Mouse (Mus musculus) CH12F3 (cell line): ENCODE data around the gene Cyb5r4.
"Not testable (repeated sequence)": the region's sequence is repeated elsewhere in the genome, so short reads cannot be mapped to it uniquely, and the experiment has no call there.

ENCODE experiments used
- in situ Hi-C: fragments of 300-500 bp; cut with MboI; formaldehyde crosslinking; loops from 2 replicates; pipeline ENCODE4 v1.14.3; 2020; ENCODE audit warnings: low sequenced_read_pairs

Gene Cyb5r4

GRCm38 (mm10) chr9:87015938-87016294, 5.9 kb upstream of the Cyb5r4 start:
- in situ Hi-C loops: no loop called here

GRCm38 (mm10) chr9:87025764-87026163, 4.0 kb downstream of the Cyb5r4 start:
- in situ Hi-C loops: no loop called here

GRCm38 (mm10) chr9:87027423-87028084, 5.7 kb downstream of the Cyb5r4 start:
- in situ Hi-C loops: no loop called here

- in situ Hi-C loops: loop anchor here (10.0 kb wide), 1 partner anchor 213 kb away; no protein-coding TSS in a partner anchor
Measured at GRCm38 (mm10) chr9:87032196-87032595, 10.4 kb downstream of the Cyb5r4 start.

GRCm38 (mm10) chr9:87034831-87035580, 13.2 kb downstream of the Cyb5r4 start:
- in situ Hi-C loops: loop anchor here (10.0 kb wide), 1 partner anchor 210 kb away; no protein-coding TSS in a partner anchor

- in situ Hi-C loops: no loop called here
Measured at GRCm38 (mm10) chr9:87049425-87049824, 27.6 kb downstream of the Cyb5r4 start.

- in situ Hi-C loops: no loop called here
Measured at GRCm38 (mm10) chr9:87055547-87056235, 33.9 kb downstream of the Cyb5r4 start.

GRCm38 (mm10) chr9:87062337-87062736, 40.5 kb downstream of the Cyb5r4 start:
- in situ Hi-C loops: no loop called here

- in situ Hi-C loops: no loop called here
Measured at GRCm38 (mm10) chr9:87068160-87068559, 46.3 kb downstream of the Cyb5r4 start.

- in situ Hi-C loops: not testable (repeated sequence)
Measured at GRCm38 (mm10) chr9:87071566-87071965, 49.8 kb downstream of the Cyb5r4 start.

- in situ Hi-C loops: no loop called here
Measured at GRCm38 (mm10) chr9:87077919-87078318, 56.1 kb downstream of the Cyb5r4 start.

- in situ Hi-C loops: no loop called here
Measured at GRCm38 (mm10) chr9:87079511-87079910, 57.7 kb downstream of the Cyb5r4 start.

- in situ Hi-C loops: no loop called here
Measured at GRCm38 (mm10) chr9:87086991-87087390, 65.2 kb downstream of the Cyb5r4 start.

GRCm38 (mm10) chr9:87097989-87098388, 76.2 kb downstream of the Cyb5r4 start:
- in situ Hi-C loops: no loop called here

- in situ Hi-C loops: no loop called here
Measured at GRCm38 (mm10) chr9:87115019-87115418, 93.2 kb downstream of the Cyb5r4 start.

GRCm38 (mm10) chr9:87115456-87115931, 93.7 kb downstream of the Cyb5r4 start:
- in situ Hi-C loops: no loop called here

- in situ Hi-C loops: no loop called here
Measured at GRCm38 (mm10) chr9:87115978-87116377, 94.2 kb downstream of the Cyb5r4 start.

GRCm38 (mm10) chr9:87118996-87119395, 97.2 kb downstream of the Cyb5r4 start:
- in situ Hi-C loops: no loop called here

GRCm38 (mm10) chr9:87121956-87122493, 100.2 kb downstream of the Cyb5r4 start:
- in situ Hi-C loops: no loop called here

GRCm38 (mm10) chr9:87127046-87127445, 105.2 kb downstream of the Cyb5r4 start:
- in situ Hi-C loops: not testable (repeated sequence)
